Comparison of ENCODE assay signal across 1 mouse cellular context in genomic region chr1:131060290-131061253, GRCm38 (mm10).
TF ChIP-seq lines count a peak whose summit lies in the region.

No protein-coding gene starts in this region.

TF ChIP-seq in MEL, 35 proteins besides CTCF, POLR2A, EP300 and RAD21 (continued from another document):
- TF ChIP-seq MYC (IDR thresholded peaks at IDR 0.05; ENCODE audit: low read depth, low read length) (peak; percentile 79), TAL1 (IDR thresholded peaks at IDR 0.05; ENCODE audit: low read length) (no peak), SIN3A (IDR thresholded peaks at IDR 0.05; ENCODE audit: low read length) (no peak), CHD1 (IDR thresholded peaks at IDR 0.05; ENCODE audit: low read depth, low read length) (no peak), SMC3 (IDR thresholded peaks at IDR 0.05; ENCODE audit: low read depth, low read length) (peak; percentile 50), E2F4 (IDR thresholded peaks at IDR 0.05; ENCODE audit: borderline replicate concordance, low read depth, low read length) (no peak), ZC3H11A (IDR thresholded peaks at IDR 0.05; ENCODE audit: low read depth, low read length) (peak; percentile 12; the same call in 1 of the 2 replicates), TCF12 (IDR thresholded peaks at IDR 0.05; ENCODE audit: low read depth, low read length) (no peak)
